Mouse (Mus musculus) gastrocnemius, postnatal 36 days (tissue): Measurements from ENCODE around the gene Tdg. TPM values are rescaled to one million over a fixed set of nuclear protein-coding genes. Genes with fewer than 3 reads are reported as not detected.
"Not testable (repeated sequence)": the region's sequence is repeated elsewhere in the genome, so short reads cannot be mapped to it uniquely, and the experiment has no call there.

ENCODE experiments used
- DNase-seq, 2 experiments: peaks; one replicate each; pipeline ENCODE4 v3.0.0; 2022
- intact Hi-C: fragments of 180-260 bp; cut with DNase I; formaldehyde crosslinking; loops from one replicate; pipeline ENCODE4 v1.15.1; 2025
- long read RNA-seq, 2 experiments: library from polyadenylated mRNA; stranded (forward); transcript quantifications; one replicate each; pipeline ENCODE4 v2.0.0; 2021
- total RNA-seq, 2 experiments: library from RNA; stranded (reverse); gene quantifications; 2 replicates each; pipeline ENCODE4 v1.2.3; 2021

Gene Tdg
- total RNA-seq = 10 to 100 TPM; 15.3 to 15.5 TPM
- long read RNA-seq, experiment 1, partial matches to known transcripts = 6 of 14 reads
- long read RNA-seq, experiment 1, other reads (novel, unspliced or antisense) = 3 of 14 reads
- long read RNA-seq, experiment 2, transcript Tdg-208 (10 exons, 3,502 nt) = major isoform, 19 of 27 reads
- long read RNA-seq, experiment 2, partial matches to known transcripts = 1 of 27 reads
- long read RNA-seq, experiment 2, other reads (novel, unspliced or antisense) = 6 of 27 reads

DNA sequence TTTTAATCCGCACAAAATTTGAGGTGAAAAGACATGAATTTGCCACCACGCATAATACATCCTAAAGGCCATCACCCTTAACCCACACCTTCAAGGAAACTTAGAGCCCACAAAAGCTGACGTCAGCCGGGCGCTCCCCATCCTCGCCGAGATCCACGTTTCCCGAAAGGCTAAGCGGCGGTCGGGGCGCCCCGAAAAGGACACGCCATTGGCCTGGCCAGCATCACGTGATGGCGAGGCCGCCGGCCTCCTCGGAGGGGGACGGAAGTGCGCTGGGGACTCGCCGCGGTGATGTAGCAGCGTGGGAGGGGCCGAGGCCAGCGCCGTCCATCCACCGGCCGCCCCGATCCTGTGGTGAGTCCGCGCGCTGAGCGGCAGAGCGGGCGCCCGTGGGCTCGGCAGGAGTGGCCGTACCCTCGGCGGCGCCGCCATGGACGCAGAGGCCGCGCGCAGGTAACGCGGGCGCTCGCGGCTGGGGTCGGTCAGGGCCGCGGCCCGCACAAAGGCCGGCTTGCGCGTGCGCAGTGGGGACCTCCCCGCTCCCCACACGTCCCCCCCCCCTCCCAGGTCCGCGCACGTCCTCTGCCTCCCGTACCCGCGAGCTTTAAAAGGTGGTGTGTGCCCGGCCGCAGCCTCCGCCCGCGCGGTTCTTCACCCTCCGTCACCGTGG is at the start of gene Tdg:
Gene Tdg (plus strand): TSS at position 243 of the 670 bp plus-strand sequence.
- intact Hi-C loops = not testable (repeated sequence)
- peak; percentile 83 to 91 for DNase-seq

DNA sequence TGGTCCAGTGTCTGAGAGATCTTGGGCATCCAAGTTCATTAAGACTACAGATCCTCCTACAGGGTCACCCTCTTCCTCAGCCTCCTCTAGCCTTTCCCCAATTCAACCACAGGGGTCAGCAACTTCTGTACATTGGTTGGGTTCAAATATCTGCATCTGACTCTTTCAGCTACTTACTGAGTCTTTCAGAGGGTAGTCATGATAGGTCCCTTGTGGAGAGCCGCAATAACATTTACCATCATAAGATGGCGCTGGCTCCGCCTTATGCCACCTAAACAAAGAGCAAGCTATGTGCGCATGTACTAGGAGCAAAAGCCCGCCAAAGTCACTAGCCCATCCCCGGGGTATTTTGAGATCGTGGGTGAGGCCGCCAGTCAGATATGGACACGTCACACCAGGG is 40.0 kb upstream of the Tdg start:
- intact Hi-C loops = not testable (repeated sequence)

DNA sequence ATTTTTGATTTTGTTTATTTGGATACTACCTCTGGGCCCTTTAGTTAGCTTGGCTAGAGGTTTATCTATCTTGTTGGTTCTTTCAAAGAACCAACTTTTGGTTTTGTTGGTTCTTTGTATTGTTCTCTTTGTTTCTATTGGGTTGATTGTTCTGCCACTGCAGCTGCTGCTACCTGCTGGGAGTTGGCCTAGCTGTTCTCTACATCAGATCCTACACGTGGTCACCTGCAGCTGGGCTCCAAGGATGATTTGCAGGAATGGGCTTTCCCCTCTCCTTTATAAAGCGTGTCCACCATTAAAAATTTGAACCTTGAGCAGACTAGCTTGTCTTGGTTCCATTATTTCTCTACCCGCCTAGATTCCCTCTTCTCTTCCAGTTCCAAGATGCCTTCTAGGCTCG is 35.2 kb upstream of the Tdg start:
- DNase-seq, intact Hi-C loops: not testable (repeated sequence)

More for the DNA sequence above, 40.0 kb upstream of the Tdg start:
- not testable (repeated sequence) for DNase-seq

DNA sequence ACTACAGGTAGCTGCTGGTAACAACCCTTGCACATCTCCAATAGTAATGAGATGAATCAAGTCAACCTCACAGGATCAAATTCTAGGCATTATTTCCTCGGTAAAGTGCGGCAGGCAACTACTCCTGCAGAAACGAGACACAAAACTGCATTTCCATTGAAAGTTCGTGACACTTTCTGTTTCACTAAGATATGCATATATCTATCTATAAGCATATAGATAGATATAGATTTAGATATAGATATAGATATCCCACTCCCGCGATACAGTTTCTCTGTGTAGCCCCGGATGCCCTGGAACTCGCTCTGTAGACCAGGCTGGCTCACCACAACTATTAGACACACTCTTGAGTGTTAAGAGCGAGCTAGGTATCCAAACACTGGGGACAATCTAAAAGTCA is 7.4 kb upstream of the Tdg start:
- intact Hi-C loops = no loop called here
- DNase-seq = no peak

DNA sequence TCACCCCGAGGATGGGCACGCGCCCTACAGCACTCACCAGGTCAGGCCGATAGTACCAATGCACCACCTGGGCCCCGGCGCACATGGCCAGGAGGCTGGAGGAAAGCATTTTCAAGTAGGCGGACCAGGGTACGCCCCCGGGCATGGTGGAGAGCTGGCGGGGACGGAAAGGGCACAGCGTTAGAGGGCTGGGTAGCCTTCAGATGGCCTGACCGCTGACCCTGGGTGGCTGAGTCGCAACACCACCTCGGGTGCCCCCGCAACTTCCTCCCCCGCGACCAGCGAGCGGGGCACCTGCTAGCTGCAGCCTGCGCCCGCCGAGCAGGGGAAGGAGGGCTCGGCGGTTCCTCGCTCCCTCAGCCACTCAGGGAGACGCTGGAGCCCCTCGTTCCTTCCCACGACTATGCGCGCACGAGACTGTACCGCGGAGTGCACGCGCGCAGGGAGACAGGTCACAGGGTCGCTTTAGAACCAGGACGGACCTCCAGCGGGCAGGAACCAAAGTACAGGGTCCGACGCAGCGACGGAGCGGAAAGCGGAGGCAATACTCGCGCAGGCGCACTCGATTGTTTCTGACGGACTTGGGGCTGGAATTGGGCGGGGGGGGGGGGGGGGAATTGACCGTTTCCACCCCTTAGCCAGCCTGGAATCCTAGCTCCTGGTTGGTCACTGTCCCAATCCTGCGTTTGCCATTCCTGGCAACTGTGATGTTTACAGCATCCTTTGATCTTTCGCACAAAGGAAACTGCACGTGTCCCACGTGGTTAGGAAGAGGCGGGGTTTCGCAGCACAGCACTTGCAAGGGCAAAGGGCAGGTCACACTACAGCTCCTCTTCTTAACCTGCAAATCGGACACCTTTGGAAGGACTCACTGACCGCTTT is 6.7 kb upstream of the Tdg start, which contains the start of gene 1190007I07Rik:
Gene 1190007I07Rik (minus strand): TSS at position 558 of the 882 bp plus-strand sequence.
- intact Hi-C loops = no loop called here

DNA sequence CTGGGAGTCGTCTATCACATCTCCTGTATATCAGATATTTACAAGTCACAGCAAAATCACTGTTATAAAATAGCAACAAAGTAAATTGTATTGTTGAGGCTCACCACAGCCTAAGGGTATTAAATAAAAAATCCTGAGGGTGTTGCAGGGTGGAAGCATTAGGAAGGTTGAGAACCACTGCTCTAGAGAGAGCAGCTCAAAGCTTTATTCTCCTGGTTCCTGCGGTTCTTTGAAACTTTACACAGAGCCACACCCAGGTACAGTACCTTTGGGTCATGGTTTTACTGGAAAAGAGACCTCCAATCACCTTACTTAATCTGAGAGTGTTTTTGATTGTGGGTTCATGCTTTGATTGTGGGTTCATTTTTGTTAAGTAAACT is 6.1 kb upstream of the Tdg start:
- DNase-seq, intact Hi-C loops: not testable (repeated sequence)

More for the DNA sequence above, 6.7 kb upstream of the Tdg start, which contains the start of gene 1190007I07Rik:
- DNase-seq = peak; percentile 81 to 89

DNA sequence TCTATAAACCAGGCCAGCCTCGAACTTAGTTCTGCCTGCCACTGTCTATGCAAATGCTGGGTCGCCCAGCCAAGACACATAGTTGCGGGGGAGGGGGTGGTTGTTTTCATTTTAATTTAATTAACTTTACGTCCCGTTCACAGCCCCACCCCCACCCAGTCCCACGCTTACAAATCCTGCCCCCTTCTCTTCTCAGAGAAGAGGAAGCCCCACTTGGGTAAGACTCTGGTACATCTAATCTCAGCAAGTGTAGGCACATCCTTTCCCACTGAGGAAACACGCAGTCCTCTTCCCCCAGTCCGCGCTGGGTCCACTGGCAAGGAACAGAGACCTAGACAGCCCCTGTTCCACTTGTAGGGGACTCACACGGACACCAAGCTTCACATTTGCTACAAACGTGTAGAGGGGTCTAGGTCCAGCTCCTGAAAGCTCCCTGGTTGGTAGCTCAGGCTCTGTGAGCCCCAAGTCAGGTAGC is 480 bp upstream of the Tdg start:
- no peak for DNase-seq
- intact Hi-C loops = no loop called here

DNA sequence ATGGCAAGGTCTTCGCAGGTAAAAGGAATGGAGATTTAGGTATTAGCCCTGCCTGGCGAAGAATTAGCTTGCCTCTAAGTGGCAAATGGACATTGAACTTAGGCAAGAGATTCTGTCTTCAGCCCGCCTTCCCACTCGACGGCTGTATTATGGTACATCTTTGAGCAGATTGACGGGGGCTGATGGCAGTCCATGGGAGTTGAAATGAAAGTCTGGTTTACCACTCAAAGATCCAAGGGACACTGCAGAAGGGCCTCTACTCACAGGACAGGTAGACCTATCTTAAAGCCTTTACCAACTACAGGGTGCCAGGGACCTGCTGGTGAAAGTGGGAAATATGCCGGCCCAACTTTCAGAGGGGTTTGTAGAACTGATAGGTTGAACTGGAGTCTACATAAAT is 869 bp downstream of the Tdg start:
- no peak for DNase-seq
- intact Hi-C loops = no loop called here

DNA sequence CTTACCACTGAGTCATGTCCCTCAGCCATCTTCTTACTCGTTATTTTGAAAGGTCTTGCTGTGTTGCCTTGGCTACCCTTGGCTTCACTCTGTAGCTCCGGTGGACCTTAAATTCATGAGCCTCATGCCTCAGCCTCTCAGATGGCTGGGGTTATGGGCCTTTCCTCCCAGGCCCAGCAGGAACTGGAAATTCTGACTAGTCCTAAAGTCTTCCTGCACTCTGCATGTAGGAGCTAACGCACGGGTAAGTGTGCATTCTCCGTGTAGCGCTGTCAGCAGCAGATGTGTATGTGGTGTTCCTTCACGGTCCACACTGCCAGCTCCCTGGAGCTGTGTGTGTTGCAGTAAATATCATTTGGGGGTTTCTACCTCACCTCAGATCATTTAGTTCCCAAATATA is 1.5 kb downstream of the Tdg start:
- intact Hi-C loops = no loop called here
- DNase-seq = no peak

DNA sequence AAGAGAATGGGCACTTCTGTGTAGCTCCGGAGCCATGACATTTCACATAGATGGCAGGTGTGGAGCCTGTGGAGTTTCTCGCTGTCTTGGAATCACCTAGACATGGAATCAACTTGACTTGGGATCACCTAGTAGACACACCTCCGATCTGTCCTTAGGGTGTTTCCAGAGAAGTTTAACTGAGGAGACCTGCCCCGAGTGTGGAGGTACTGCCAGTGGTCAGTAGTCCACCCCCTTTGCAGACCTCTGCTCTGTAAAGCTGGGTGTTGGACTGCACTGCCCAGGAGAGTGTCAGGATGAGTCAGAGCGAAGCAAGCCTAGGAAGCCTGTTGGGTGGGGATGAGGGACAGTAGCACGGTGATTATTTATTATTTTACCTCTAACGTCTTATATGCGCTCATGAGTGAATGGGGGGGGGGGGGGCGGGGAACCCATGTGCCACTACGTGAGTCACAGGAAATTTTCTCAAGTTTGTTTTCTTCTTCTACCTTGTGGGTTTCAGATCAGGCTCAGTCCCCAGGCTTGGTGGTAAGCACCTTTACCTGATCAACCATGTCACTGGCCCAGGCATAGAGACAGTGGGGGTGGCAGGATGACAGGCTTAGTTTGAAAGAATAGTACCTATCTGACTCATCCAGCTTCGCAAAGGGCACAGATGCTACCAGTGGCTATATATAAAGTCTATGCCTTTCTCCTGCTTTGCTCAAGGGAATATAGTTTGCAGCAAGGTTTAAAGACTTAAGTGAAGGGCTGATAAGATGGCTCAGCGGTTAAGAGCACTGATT is 3.1 kb downstream of the Tdg start:
- no peak for DNase-seq
- intact Hi-C loops = no loop called here

DNA sequence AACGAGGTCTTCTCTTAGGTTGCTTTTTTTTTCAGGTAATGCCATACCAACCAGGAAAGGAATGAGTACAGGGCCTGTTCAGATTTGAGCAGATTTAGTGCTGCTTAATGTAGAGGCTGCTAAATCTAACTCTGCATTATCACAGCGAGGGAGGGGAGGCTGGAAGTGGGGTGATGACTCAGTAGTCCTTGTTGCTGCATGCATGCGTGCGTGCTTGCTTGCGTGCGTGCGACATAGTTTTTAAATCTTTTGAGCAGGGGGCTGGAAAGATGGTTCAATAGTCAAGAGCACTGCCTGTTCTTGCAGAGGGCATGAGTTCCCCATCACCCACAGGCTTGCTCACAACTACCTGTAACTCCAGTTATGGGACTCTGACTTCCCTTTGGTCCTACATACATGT is 4.7 kb downstream of the Tdg start:
- no peak for DNase-seq
- intact Hi-C loops = no loop called here

DNA sequence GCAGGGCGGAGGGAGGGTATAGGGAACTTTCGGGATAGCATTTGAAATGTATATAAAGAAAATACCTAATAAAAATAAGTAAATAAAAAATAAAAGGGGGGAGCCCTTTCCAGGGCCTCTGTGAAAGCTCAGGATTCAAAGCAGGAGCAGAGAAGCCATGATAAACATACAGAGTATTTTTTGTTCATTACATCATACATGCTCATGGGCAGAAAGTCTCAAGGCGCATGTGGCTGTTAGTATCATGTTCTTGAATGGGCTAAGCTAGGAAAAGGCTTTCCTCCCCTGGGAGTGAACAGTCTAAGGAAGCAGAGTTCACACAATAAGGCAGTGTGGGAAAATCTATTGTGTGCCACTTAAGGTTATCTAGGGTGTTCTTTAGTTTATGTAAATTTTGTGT is 6.7 kb downstream of the Tdg start:
- intact Hi-C loops = no loop called here
- DNase-seq = no peak

DNA sequence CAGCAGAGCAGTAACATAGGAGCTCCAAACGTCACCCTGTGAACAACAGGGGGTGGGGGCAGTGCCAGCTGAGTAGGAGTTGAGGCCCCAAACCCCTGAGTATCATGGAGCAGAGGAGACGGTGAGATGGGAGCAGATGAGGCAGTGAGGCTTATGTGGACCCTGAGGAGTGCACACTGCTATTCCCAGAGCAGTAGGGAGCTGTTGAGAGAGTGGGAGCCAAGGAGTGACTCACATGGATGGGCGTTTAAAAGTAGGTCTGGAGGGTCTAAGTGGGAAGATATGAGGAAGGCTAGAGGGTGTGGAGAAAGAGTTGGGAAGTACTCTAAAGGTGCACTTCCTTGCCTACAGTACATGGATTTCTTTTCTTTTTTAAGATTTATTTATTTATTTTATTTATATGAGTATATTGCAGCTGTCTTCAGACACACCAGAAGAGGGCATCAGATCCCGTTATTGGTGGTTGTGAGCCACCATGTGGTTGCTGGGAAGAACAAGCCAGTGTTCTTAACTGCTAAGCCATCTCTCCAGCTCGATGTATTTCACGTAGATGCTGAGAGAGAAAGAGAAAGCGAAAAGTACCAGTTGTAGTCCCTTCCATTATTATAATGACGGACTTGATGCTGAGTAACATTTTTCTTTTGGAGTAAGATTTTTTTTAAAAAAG is 9.5 kb downstream of the Tdg start:
- no peak for DNase-seq
- intact Hi-C loops = no loop called here

DNA sequence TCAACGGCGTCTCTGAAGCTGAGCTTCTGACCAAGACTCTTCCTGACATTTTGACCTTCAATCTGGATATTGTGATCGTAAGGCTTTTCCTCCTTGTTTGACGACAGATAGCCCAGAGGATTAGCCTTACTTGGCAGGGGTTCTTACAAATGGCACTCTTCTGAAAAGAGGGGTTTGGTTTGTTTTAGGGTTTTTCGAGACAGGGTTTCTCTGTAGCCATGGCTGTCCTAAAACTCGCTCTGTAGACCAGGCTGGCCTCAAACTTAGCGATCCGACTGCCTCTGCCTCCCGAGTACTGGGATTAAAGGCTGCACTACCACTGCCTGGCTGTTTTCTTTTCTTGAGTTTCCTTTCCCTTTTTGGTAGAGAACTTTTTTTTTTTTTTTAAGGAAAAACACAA is 11.9 kb downstream of the Tdg start:
- intact Hi-C loops = no loop called here
- DNase-seq = no peak

DNA sequence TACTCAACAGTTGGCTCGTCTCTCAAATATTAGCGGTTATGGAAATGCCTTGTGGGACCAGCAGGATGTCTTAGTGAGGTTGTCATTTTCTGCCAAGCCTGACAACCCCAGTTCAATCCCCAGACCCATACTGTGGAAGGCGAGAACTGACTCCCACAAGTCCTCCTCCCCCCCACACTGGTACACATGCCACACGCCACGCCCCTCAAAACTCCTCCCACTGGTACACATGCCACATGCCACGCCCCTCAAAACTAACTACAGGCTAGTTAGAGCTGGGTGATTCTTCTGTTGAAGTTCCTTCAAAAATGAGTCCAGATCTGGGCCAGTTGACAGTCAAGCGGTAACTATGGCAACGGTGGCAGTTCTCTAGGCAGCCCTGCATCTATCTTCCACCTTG is 16.5 kb downstream of the Tdg start:
- no peak for DNase-seq
- intact Hi-C loops = no loop called here

DNA sequence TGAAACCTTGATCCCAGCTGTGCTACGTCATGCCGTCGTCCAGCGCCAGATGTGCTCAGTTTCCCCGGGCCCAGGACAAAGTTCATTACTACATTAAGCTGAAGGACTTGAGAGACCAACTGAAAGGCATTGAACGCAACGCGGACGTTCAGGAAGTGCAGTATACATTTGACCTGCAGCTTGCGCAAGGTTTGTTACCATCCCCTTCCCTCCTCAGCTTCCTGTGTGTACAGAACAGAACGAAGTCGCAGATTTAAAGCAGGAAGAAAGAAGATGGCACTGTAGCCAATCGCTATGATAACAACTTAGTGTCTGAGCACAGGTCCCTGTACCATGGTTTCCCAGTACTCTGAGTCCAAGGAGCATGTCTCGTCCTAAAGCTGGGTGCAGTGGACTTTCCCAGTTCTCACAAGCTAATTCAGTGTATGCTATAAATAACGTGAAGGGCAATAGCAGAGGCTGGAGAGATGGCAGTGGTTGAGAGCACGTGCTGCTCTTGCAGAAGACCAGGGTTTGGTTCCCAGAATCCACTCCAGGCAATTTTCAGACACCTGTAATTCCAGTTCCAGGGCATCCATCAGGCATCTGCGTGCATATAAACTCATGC is 17.7 kb downstream of the Tdg start:
- DNase-seq = no peak
- intact Hi-C loops = no loop called here

DNA sequence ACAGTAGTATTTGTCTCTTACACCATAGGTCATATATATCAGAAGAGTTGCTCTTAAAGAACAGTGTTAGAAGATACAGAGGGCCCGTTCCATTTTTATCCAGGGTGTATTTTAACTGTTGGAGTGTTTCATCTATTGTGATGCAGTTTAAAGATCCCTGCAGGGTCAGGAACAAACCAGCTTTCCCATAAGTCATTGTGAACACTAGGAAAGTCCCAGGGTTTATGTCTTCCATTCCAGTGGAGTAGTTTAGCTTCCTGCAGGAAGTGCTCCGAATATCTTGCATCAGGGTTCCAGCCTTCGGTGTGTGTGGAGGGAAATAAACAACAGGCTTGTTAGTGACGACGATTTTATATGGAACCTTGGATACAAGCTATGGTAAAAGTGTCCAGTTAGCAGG is 21.6 kb downstream of the Tdg start:
- no peak for DNase-seq
- intact Hi-C loops = no loop called here

DNA sequence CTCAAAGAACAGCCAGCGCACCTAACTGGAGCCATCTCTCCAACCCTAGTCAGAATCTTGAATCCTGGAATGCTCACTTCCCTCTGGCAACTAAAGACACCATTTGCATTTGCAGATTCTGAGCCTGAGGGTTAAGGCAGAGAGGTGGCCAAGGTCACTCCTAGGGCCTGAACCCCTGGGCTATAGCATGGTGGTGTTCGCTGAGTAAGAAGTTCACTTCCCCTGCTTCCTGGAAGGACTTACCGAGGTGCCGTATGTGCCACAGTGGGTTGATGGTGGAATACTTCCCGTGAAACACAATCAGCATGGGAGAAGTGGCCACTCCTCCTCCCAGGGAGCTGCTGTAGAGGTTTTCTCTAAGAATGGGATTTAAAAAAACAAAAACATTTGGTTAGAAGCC is 23.0 kb downstream of the Tdg start:
- intact Hi-C loops = no loop called here
- DNase-seq = no peak

DNA sequence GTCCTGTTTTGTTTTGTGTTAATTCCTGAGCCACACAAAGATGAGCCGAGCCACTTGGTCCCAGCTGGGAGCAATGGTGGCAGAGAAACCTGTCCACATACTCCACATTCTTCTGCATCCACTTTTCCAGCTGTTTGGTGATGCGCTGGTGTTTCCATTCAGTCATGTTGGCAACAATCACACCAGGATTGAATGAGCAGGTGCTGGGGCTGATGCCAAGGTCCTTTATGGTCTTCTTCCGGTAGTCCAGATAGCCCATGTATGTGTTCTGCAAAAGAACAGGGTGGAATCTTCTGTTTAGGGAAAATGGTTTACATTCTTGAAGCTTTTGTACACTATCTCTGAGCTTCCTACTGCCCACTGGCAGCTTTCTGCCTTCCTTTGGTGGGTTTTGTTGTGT is 25.0 kb downstream of the Tdg start:
- intact Hi-C loops = no loop called here
- DNase-seq = no peak
